Mouse (Mus musculus): ENCODE data around the gene Vrk2.

- no peak for TF ChIP-seq CTCF (IDR thresholded peaks at IDR 0.05; ENCODE audit: insufficient read depth, low read length)
- no peak for TF ChIP-seq POLR2A (IDR thresholded peaks at IDR 0.05; ENCODE audit: borderline replicate concordance, extremely low read depth, low read depth, low read length)
Measured at GRCm38 (mm10) chr11:26477037-26477739, 116.6 kb downstream of the Vrk2 start.
